Mouse (Mus musculus): Measurements from ENCODE around the gene Fzd1. TPM values are rescaled to one million over a fixed set of nuclear protein-coding genes. Genes with fewer than 3 reads are reported as not detected.

The Fzd1 gene
- polyA plus RNA-seq, 2 experiments: 2.6 to 3.9 TPM

- no peak overlapping the region for H3K27ac ChIP-seq
- no peak overlapping the region for H3K9ac ChIP-seq (replicated peaks)
- H3K36me3 ChIP-seq (replicated peaks; ENCODE audit: control insufficient read depth, insufficient read depth, low read depth): no peaks in the 10 kb centered on the region
- no peaks in the 10 kb centered on the region for H3K4me1 ChIP-seq (replicated peaks; ENCODE audit: control insufficient read depth in 2 of 2, insufficient read depth in 2 of 2, low read length in 1 of 2)
- no peaks in the 10 kb centered on the region for H3K27me3 ChIP-seq (ENCODE audit: control insufficient read depth, insufficient read depth, low read length)
- no peak overlapping the region for H3K4me2 ChIP-seq (ENCODE audit: low read depth)
- 37% methylated on average over 2 of the region's 2 CpGs for WGBS (ENCODE audit: insufficient replicate concordance)
- H3K4me3 ChIP-seq (ENCODE audit: insufficient read depth in 1 of 2, low read depth in 2 of 2, low read length in 2 of 2): no peak overlapping the region
- no peaks in the 10 kb centered on the region for H3K9me3 ChIP-seq (ENCODE audit: control insufficient read depth, low read length)
- no peak for ATAC-seq (ENCODE audit: insufficient read depth)
- TF ChIP-seq CTCF (IDR thresholded peaks at IDR 0.05; ENCODE audit: low read depth): no peak
- TF ChIP-seq EP300 (IDR thresholded peaks at IDR 0.05; ENCODE audit: low read depth): no peak
- DNase-seq (ENCODE audit: low read depth in 3 of 3, low spot score in 3 of 3): no peak
Observed at GRCm38 (mm10) chr5:4776495-4776894, 18.7 kb upstream of the Fzd1 start.

GRCm38 (mm10) chr5:4773090-4773772 is 15.4 kb upstream of the Fzd1 start:
- Histone ChIP-seq H3K36me3 (replicated peaks; ENCODE audit: control insufficient read depth, insufficient read depth, low read depth) (no peaks in the 10 kb centered on the region), H3K27ac (no peak overlapping the region), H3K9ac (replicated peaks) (no peak overlapping the region), H3K4me3 (ENCODE audit: insufficient read depth in 1 of 2, low read depth in 2 of 2, low read length in 2 of 2) (no peak overlapping the region), H3K27me3 (ENCODE audit: control insufficient read depth, insufficient read depth, low read length) (no peaks in the 10 kb centered on the region), H3K4me2 (ENCODE audit: low read depth) (no peak overlapping the region), H3K9me3 (ENCODE audit: control insufficient read depth, low read length) (no peaks in the 10 kb centered on the region), H3K4me1 (replicated peaks; ENCODE audit: control insufficient read depth in 2 of 2, insufficient read depth in 2 of 2, low read length in 1 of 2) (no peaks in the 10 kb centered on the region)
- no peak for TF ChIP-seq EP300 (IDR thresholded peaks at IDR 0.05; ENCODE audit: low read depth)
- no peak for TF ChIP-seq CTCF (IDR thresholded peaks at IDR 0.05; ENCODE audit: low read depth)
- ATAC-seq (ENCODE audit: insufficient read depth) (no peak), DNase-seq (ENCODE audit: low read depth in 3 of 3, low spot score in 3 of 3) (no peak)
- 49% methylated on average over 9 of the region's 9 CpGs for WGBS (ENCODE audit: insufficient replicate concordance)

GRCm38 (mm10) chr5:4770609-4771008 is 12.8 kb upstream of the Fzd1 start:
- ATAC-seq (ENCODE audit: insufficient read depth): no peak
- no peak for DNase-seq (ENCODE audit: low read depth in 3 of 3, low spot score in 3 of 3)
- TF ChIP-seq EP300 (IDR thresholded peaks at IDR 0.05; ENCODE audit: low read depth) (no peak), CTCF (IDR thresholded peaks at IDR 0.05; ENCODE audit: low read depth) (no peak)

GRCm38 (mm10) chr5:4767896-4768295 is 10.1 kb upstream of the Fzd1 start:
- DNase-seq (ENCODE audit: low read depth in 3 of 3, low spot score in 3 of 3): no peak
- WGBS (ENCODE audit: insufficient replicate concordance): 26% methylated on average over 2 of the region's 2 CpGs

More at GRCm38 (mm10) chr5:4770609-4771008, 12.8 kb upstream of the Fzd1 start:
- Histone ChIP-seq H3K9me3 (ENCODE audit: control insufficient read depth, low read length) (no peaks in the 10 kb centered on the region), H3K27ac (no peak overlapping the region), H3K27me3 (ENCODE audit: control insufficient read depth, insufficient read depth, low read length) (no peaks in the 10 kb centered on the region), H3K36me3 (replicated peaks; ENCODE audit: control insufficient read depth, insufficient read depth, low read depth) (no peaks in the 10 kb centered on the region), H3K9ac (replicated peaks) (no peak overlapping the region), H3K4me3 (ENCODE audit: insufficient read depth in 1 of 2, low read depth in 2 of 2, low read length in 2 of 2) (no peak overlapping the region), H3K4me2 (ENCODE audit: low read depth) (no peak overlapping the region), H3K4me1 (replicated peaks; ENCODE audit: control insufficient read depth in 2 of 2, insufficient read depth in 2 of 2, low read length in 1 of 2) (no peaks in the 10 kb centered on the region)
- WGBS (ENCODE audit: insufficient replicate concordance): 38% methylated on average over 1 of the region's 1 CpGs

GRCm38 (mm10) chr5:4766719-4767118 is 8.9 kb upstream of the Fzd1 start:
- no peak for DNase-seq (ENCODE audit: low read depth in 3 of 3, low spot score in 3 of 3)
- H3K27me3 ChIP-seq (ENCODE audit: control insufficient read depth, insufficient read depth, low read length): no peaks in the 10 kb centered on the region
- H3K9ac ChIP-seq (replicated peaks): no peak overlapping the region
- no peak overlapping the region for H3K27ac ChIP-seq
- no peak for ATAC-seq (ENCODE audit: insufficient read depth)
- no peaks in the 10 kb centered on the region for H3K4me1 ChIP-seq (replicated peaks; ENCODE audit: control insufficient read depth in 2 of 2, insufficient read depth in 2 of 2, low read length in 1 of 2)
- H3K9me3 ChIP-seq (ENCODE audit: control insufficient read depth, low read length): no peaks in the 10 kb centered on the region
- 54% methylated on average over 5 of the region's 5 CpGs for WGBS (ENCODE audit: insufficient replicate concordance)
- H3K4me2 ChIP-seq (ENCODE audit: low read depth): no peak overlapping the region
- no peaks in the 10 kb centered on the region for H3K36me3 ChIP-seq (replicated peaks; ENCODE audit: control insufficient read depth, insufficient read depth, low read depth)
- no peak overlapping the region for H3K4me3 ChIP-seq (ENCODE audit: insufficient read depth in 1 of 2, low read depth in 2 of 2, low read length in 2 of 2)
- TF ChIP-seq CTCF (IDR thresholded peaks at IDR 0.05; ENCODE audit: low read depth) (no peak), EP300 (IDR thresholded peaks at IDR 0.05; ENCODE audit: low read depth) (no peak)

More at GRCm38 (mm10) chr5:4767896-4768295, 10.1 kb upstream of the Fzd1 start:
- no peaks in the 10 kb centered on the region for H3K36me3 ChIP-seq (replicated peaks; ENCODE audit: control insufficient read depth, insufficient read depth, low read depth)
- H3K4me3 ChIP-seq (ENCODE audit: insufficient read depth in 1 of 2, low read depth in 2 of 2, low read length in 2 of 2): no peak overlapping the region
- H3K4me1 ChIP-seq (replicated peaks; ENCODE audit: control insufficient read depth in 2 of 2, insufficient read depth in 2 of 2, low read length in 1 of 2): no peaks in the 10 kb centered on the region
- H3K27ac ChIP-seq: no peak overlapping the region
- no peaks in the 10 kb centered on the region for H3K9me3 ChIP-seq (ENCODE audit: control insufficient read depth, low read length)
- no peak overlapping the region for H3K9ac ChIP-seq (replicated peaks)
- H3K4me2 ChIP-seq (ENCODE audit: low read depth): no peak overlapping the region
- TF ChIP-seq EP300 (IDR thresholded peaks at IDR 0.05; ENCODE audit: low read depth) (no peak), CTCF (IDR thresholded peaks at IDR 0.05; ENCODE audit: low read depth) (no peak)
- no peak for ATAC-seq (ENCODE audit: insufficient read depth)
- no peaks in the 10 kb centered on the region for H3K27me3 ChIP-seq (ENCODE audit: control insufficient read depth, insufficient read depth, low read length)

All from liver, embryonic 14.5 days (tissue).